Mouse (Mus musculus): ENCODE data around the gene Adap2. TPM values are rescaled to one million over a fixed set of nuclear protein-coding genes. Genes with fewer than 3 reads are reported as not detected.
A peak's percentile ranks its signal among the peaks of the same experiment; 100 is the strongest.

The Adap2 gene
- total and polyA plus RNA-seq, 3 experiments, result 0.49 TPM; not detected in 2

DNA sequence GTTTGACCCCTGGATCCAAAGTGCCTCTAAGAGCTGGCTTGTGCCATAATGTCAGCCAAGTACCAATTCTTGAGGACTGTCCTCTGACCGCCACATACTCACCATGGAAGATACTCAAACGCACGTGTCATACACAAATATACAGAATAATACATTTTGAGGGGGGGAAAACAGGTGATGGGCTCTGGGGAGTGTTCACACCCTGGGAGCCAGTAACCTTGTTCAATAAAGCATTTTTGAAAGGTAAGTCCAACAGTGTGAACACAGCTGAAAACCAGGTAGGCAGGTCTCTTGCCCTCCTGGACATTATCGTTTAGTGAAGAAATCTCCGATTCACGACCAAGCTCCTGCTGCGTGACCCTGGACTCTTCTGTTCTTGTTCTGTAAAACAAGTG lies 54.6 kb downstream of the Adap2 start:
- Histone ChIP-seq H3K27me3 (replicated peaks) (no peaks in the 10 kb centered on the region), H3K79me2 (replicated peaks; ENCODE audit: control insufficient read depth, extremely low read depth, insufficient read depth, poor library complexity, severe bottlenecking) (peaks cover 22% of the 10 kb centered on the region), H3K27ac (ENCODE audit: insufficient read depth, low read depth) (no peak overlapping the region), H3K9ac (ENCODE audit: insufficient read depth, low read depth) (no peak overlapping the region), H3K4me1 (ENCODE audit: control insufficient read depth in 1 of 2, insufficient read depth in 2 of 2) (peaks cover 2 to 29% of the 10 kb centered on the region in 2 experiments; a peak in 3 of 4 replicates), H3K4me2 (ENCODE audit: insufficient read depth, low read depth, poor library complexity, severe bottlenecking) (no peak overlapping the region), H3K4me3 (replicated peaks in 1 of 3; ENCODE audit: low read depth in 2 of 3, low read length in 2 of 3, poor library complexity in 1 of 3) (peak overlapping the region in 1 of 3 experiments; percentile 100), H3K9me3 (replicated peaks; ENCODE audit: low read length) (no peaks in the 10 kb centered on the region), H3K36me3 (replicated peaks in 1 of 2; ENCODE audit: control insufficient read depth in 1 of 2, insufficient read depth in 1 of 2, low read length in 1 of 2) (peaks cover 5 to 18% of the 10 kb centered on the region in 2 experiments)
- TF ChIP-seq SMC3 (IDR thresholded peaks at IDR 0.05; ENCODE audit: low read depth, low read length), result no peak
- no peak for TF ChIP-seq JUN (IDR thresholded peaks at IDR 0.05; ENCODE audit: insufficient read depth, low read depth, low read length)
- no peak for TF ChIP-seq RAD21 (IDR thresholded peaks at IDR 0.05; ENCODE audit: low read depth, low read length)
- no peak for DNase-seq (ENCODE audit: extremely low read depth)
- in situ Hi-C loops (cut with MboI; ENCODE audit: low pct_ligation_motif_present, low pct_unique_long_range_greater_than_20kb, low sequenced_read_pairs), result no loop called here
- dilution Hi-C loops (cut with MboI; ENCODE audit: extremely low pct_ligation_motif_present, extremely low pct_unique_long_range_greater_than_20kb, low sequenced_read_pairs), result no loop called here

DNA sequence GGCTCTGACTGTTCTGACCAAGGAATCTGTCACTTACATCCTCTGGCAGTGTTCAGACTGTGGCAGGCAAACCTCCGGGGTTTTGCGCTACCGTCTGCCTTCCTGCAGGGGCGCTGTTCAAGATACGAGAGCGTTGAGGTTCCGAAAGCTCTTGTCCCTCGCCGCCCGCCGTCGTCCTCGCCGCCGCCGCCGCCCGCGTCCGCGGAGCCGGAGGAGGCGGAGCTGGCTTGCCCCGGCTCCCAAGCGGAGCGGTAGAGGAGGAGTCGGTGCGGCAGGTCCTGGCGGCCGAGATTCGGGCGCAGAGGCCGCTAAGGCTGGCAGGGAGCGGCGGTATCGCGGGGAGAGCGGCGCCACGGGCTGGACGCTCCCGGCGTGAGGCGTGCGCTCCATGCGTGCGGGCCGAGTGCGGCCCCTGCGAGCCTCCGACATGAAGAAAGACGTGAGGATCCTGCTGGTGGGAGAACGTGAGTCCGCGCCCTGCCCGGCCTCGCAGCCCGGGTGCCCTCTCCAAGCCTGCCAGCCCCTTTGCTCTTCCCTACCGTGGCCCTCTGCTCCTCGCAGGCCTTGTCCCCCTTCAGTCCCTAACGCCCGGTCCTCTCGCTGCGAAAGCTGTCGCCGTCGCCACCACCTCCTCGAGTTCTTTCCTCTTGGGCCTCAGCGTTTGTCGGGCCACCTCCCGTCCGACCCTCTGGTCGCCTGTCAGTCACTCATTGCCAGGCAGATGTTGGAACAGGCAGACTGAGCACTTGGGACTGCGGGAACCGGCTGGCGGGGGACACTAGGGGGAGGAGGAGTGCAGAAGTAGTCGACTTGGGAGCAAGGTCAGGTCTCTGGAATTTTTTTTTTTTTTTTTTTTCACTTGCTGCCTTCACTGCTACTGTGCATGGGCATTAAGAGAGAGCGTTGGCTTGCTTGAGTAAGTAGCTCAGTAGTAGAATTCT lies 55.2 kb downstream of the Adap2 start, which contains the start of gene Rhot1:
TSS of gene Rhot1 (plus strand) at position 160 of the 941 bp plus-strand sequence.
- peaks cover 2 to 29% of the 10 kb centered on the region in 2 experiments; a peak in 3 of 4 replicates for H3K4me1 ChIP-seq (ENCODE audit: control insufficient read depth in 1 of 2, insufficient read depth in 2 of 2)
- H3K27me3 ChIP-seq (replicated peaks), result no peaks in the 10 kb centered on the region
- peak within 1 kb of the TSS; percentile 55 for H3K4me2 ChIP-seq (ENCODE audit: insufficient read depth, low read depth, poor library complexity, severe bottlenecking)
- peaks cover 22% of the 10 kb centered on the region for H3K79me2 ChIP-seq (replicated peaks; ENCODE audit: control insufficient read depth, extremely low read depth, insufficient read depth, poor library complexity, severe bottlenecking)
- peak within 1 kb of the TSS; percentile 87 for H3K9ac ChIP-seq (ENCODE audit: insufficient read depth, low read depth)
- dilution Hi-C loops (cut with MboI; ENCODE audit: extremely low pct_ligation_motif_present, extremely low pct_unique_long_range_greater_than_20kb, low sequenced_read_pairs), result no loop called here
- H3K4me3 ChIP-seq (replicated peaks in 1 of 3; ENCODE audit: low read depth in 2 of 3, low read length in 2 of 3, poor library complexity in 1 of 3), result peak within 1 kb of the TSS; percentile 92 to 100 (median 97)
- peak; percentile 96 for DNase-seq (ENCODE audit: extremely low read depth)
- H3K27ac ChIP-seq (ENCODE audit: insufficient read depth, low read depth), result peak within 1 kb of the TSS; percentile 82
- H3K9me3 ChIP-seq (replicated peaks; ENCODE audit: low read length), result no peaks in the 10 kb centered on the region
- in situ Hi-C loops (cut with MboI; ENCODE audit: low pct_ligation_motif_present, low pct_unique_long_range_greater_than_20kb, low sequenced_read_pairs), result no loop called here
- peaks cover 8 to 23% of the 10 kb centered on the region in 2 experiments for H3K36me3 ChIP-seq (replicated peaks in 1 of 2; ENCODE audit: control insufficient read depth in 1 of 2, insufficient read depth in 1 of 2, low read length in 1 of 2)
- TF ChIP-seq MYC (IDR thresholded peaks at IDR 0.05; ENCODE audit: low read depth, low read length), result 0 out of 2 replicates have a peak, but pooled peaks have one; percentile 21
- peak; percentile 93 for TF ChIP-seq ZMIZ1 (IDR thresholded peaks at IDR 0.05; ENCODE audit: low read depth, low read length)
- TF ChIP-seq RAD21 (IDR thresholded peaks at IDR 0.05; ENCODE audit: low read depth, low read length), result no peak
- no peak for TF ChIP-seq JUN (IDR thresholded peaks at IDR 0.05; ENCODE audit: insufficient read depth, low read depth, low read length)
- TF ChIP-seq SIN3A (IDR thresholded peaks at IDR 0.05; ENCODE audit: low read length), result peak; percentile 87
- TF ChIP-seq NRF1 (IDR thresholded peaks at IDR 0.05; ENCODE audit: low read depth, low read length), result peak; percentile 62
- peak; percentile 95; the same call in 1 of the 2 replicates for TF ChIP-seq UBTF (IDR thresholded peaks at IDR 0.05; ENCODE audit: low read depth, low read length)
- TF ChIP-seq PAX5 (IDR thresholded peaks at IDR 0.05; ENCODE audit: low read length), result no peak
- TF ChIP-seq CHD1 (IDR thresholded peaks at IDR 0.05; ENCODE audit: low read depth, low read length), result no peak; the same call in 1 of the 2 replicates
- TF ChIP-seq KAT2A (IDR thresholded peaks at IDR 0.05; ENCODE audit: insufficient replicate concordance, low read length), result peak; percentile 84; the same call in 1 of the 2 replicates
- peak; percentile 84 for TF ChIP-seq MXI1 (IDR thresholded peaks at IDR 0.05; ENCODE audit: low read depth, low read length)
- peak; percentile 71 for TF ChIP-seq BHLHE40 (IDR thresholded peaks at IDR 0.05; ENCODE audit: low read depth, low read length)
- peak; percentile 85 for TF ChIP-seq POLR2AphosphoS2 (IDR thresholded peaks at IDR 0.05; ENCODE audit: low read depth, low read length)
- TF ChIP-seq MAX (IDR thresholded peaks at IDR 0.05; ENCODE audit: low read length), result peak; percentile 26; the same call in 1 of the 2 replicates
- 0 out of 2 replicates have a peak, but pooled peaks have one; percentile 16 for TF ChIP-seq EP300 (IDR thresholded peaks at IDR 0.05; ENCODE audit: low read length)
- TF ChIP-seq POLR2A (IDR thresholded peaks at IDR 0.05; ENCODE audit: low read depth, low read length), result peak; percentile 95
- no peak for TF ChIP-seq USF1 (IDR thresholded peaks at IDR 0.05; ENCODE audit: low read depth, low read length)
- peak; percentile 94 for TF ChIP-seq NELFE (IDR thresholded peaks at IDR 0.05; ENCODE audit: low read depth, low read length)
- peak; percentile 82 for TF ChIP-seq IRF4 (IDR thresholded peaks at IDR 0.05; ENCODE audit: low read depth, low read length)
- TF ChIP-seq MAZ (IDR thresholded peaks at IDR 0.05; ENCODE audit: low read depth, low read length), result peak; percentile 16; the same call in 1 of the 2 replicates
- TF ChIP-seq HCFC1 (IDR thresholded peaks at IDR 0.05; ENCODE audit: low read depth, low read length), result peak; percentile 88
- TF ChIP-seq MEF2A (IDR thresholded peaks at IDR 0.05; ENCODE audit: borderline replicate concordance, low read depth, low read length), result peak; percentile 79
- TF ChIP-seq CTCF (conservative IDR thresholded peaks at IDR 0.05 in 1 of 2, IDR thresholded peaks at IDR 0.05 in 1 of 2; ENCODE audit: low read depth in 2 of 2, low read length in 2 of 2), result peak; percentile 55 to 94; a peak in 3 of 4 replicates
- TF ChIP-seq TCF12 (IDR thresholded peaks at IDR 0.05; ENCODE audit: low read depth, low read length), result peak; percentile 92
- TF ChIP-seq CHD2 (IDR thresholded peaks at IDR 0.05; ENCODE audit: low read length), result no peak
- peak; percentile 94 for TF ChIP-seq ZNF384 (IDR thresholded peaks at IDR 0.05; ENCODE audit: low read depth, low read length)
- TF ChIP-seq USF2 (conservative IDR thresholded peaks at IDR 0.05; ENCODE audit: low read depth, low read length), result no peak
- peak; percentile 85 for TF ChIP-seq ELF1 (IDR thresholded peaks at IDR 0.05; ENCODE audit: low read depth, low read length)
- peak; percentile 73 for TF ChIP-seq GABPA (IDR thresholded peaks at IDR 0.05; ENCODE audit: insufficient replicate concordance, low read depth, low read length)

Data from CH12.LX (cell line).